Mouse (Mus musculus): ENCODE data around the gene Calm5. TPM values are rescaled to one million over a fixed set of nuclear protein-coding genes. Genes with fewer than 3 reads are reported as not detected.
"Not testable (repeated sequence)": the region's sequence is repeated elsewhere in the genome, so short reads cannot be mapped to it uniquely, and the experiment has no call there.

The Calm5 gene
- total RNA-seq (2021) = not detected
- long read RNA-seq, experiment 1, partial matches to known transcripts = 0 of 1 reads
- long read RNA-seq, experiment 1, other reads (novel, unspliced or antisense) = 0 of 1 reads
- long read RNA-seq, experiment 2 = 0 reads

DNA sequence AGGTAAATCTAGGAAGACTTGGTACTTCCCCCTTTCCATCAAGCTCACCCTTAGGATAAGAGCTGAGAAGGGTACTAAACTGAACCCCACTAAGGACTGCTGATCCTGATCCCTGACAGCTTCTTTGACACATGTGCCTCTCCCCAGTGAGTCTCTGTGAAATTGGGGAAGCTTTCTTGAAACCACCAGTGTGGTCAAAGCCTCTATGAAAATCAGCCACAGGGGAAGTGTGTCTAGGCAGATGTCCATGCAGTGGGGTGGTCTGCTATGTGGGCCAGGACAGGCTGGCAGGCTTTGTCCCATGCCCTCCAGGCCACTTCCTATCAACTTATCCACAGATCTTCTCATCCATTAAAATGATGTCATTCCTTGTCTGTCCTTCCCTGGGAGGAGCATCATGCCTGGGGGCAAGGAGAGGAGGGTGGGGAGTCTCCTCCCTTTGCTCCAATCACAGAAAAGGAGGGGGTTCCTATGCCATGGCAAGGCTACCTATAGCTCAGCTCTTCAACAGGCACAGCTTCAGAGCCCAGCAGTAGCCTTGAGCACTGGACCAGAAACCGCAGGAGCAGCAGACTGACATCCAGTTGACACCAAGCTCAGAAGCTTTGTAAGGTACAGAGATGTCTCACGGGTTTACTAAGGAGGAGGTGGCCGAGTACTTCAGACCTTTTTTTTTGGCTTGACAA is at the start of gene Calm5:
TSS of gene Calm5 (plus strand) at position 526 of the 686 bp plus-strand sequence.
- DNase-seq (ENCODE audit: low spot score in 2 of 2) = not testable (repeated sequence)

DNA sequence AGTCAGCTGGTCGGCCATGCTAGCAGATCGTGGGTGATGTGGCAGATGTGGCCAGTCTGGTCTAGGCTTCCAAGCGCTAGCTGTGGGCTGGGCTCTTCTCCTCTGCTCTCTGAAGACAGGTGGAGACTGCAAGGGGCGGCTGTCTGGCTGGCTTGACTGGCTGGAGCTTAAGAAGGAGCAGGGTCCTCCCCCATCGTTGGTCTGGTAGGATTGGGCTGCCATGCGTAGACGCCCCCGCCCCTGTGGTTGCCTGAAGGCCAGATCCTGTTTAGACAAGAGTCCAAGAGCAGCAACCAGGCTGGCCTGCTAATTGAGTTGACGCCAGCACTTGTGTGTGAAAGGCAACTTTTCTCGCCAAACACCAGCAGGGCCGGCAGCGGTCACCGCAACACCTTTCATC is 49.8 kb upstream of the Calm5 start, which contains the start of gene Calml3:
TSS of gene Calml3 (minus strand) at position 131 of the 400 bp plus-strand sequence.
- DNase-seq (ENCODE audit: low spot score in 2 of 2) = no peak

DNA sequence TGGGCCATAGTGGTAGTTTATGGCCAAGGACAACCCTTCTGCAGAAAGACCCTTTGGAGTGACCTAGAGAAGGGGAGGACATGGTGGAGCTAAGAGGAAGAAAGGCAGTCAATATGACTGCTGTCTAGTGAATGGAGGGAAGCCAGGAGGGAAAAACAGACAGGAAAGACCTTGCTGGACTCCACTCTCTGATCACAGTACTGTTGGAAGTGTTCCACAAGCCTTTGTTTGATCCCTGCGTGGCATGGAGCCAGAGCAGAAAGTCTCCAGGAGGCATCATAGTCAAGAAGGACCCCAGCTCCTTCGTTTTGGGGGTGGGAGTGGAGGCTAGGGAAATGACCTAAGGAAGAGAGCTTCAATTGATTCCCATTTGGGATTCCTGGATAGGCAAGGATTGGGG is 48.8 kb upstream of the Calm5 start:
- no peak for DNase-seq (ENCODE audit: low spot score in 2 of 2)

DNA sequence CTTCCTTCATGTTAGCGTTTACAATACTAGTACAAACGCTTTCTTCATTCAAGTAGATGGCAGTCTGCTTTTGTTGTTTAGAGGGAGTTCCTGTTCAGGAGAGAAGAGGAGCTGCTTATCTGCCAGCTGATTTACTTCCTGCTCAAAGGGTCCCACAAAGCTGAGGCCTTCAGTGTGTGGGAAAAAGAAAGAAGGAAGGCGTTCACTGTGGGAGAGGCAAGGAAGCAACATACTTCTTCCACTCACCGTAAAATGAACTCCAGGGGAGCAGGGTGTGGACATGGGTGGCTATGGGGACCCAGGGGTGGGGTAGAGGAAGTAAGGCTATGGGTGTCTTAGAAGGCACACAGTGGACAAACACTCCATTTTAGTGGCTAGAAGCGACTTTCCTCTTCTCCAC is 48.3 kb upstream of the Calm5 start:
- DNase-seq (ENCODE audit: low spot score in 2 of 2) = no peak

DNA sequence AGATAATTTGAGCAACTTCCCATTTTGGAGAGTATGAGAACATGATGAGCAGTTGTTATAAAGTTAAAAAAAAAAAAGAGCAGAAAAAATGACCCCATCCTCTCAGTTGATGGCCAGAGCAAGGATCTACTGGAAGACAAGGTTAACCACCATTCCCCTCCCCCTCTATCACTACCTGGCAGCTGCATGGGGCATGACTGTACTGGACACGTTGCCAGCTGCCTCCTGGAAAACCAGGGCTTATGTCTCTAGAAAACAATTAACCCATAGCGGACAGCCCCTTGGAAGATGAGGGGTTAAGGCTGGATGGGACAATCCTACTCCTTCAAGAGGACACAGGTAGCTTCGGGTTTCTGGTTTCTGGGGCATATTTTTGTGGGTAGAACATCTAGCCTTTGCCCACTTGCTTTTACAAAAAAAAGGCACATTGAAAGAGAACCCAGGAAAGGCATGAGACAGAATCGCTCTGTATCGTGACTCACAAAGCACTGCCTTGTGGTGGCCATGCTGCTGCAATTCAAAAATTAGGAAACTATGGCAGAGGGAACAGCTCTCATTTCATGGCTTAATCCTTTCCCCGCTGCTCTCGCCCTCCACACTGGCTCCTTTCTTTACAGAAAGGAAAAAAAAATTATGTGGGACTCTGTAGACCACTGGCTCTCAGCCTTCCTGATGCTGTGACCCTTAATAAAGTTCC is 46.7 kb upstream of the Calm5 start:
- DNase-seq (ENCODE audit: low spot score in 2 of 2) = no peak

DNA sequence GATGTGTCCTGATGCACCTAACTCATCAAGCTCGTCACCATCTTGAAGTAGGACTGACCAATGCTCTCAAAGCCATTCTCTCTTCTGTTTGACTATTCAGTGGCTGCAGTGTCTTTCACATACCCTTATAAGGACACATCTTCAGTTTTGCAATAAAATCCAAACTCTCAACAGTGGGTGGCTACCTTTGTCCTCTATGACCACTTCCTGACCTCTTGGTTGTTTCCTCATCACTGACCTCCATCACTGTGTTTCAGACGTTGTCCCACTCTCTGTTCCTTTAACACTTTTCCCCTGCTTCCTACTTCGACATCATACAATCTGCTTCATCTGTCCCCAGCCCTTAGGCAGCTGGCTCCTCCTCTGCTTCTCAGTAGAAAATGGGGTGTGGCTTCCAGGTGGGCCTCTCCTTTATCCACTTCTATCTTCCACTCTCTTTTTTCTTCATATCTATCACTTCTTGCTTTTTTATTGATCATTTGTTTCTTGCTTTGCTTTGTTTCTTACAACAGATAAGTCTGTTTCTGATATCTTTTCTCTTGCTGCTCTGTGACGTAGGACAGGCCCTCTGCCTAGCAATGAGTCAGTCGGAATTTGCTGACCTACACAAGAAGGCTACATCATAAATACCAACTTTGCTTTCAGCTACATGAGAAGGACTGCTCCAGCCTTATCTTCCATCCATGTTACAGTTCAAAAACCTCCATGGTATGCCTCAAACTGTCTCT is 35.8 kb upstream of the Calm5 start:
- DNase-seq (ENCODE audit: low spot score in 2 of 2) = no peak

DNA sequence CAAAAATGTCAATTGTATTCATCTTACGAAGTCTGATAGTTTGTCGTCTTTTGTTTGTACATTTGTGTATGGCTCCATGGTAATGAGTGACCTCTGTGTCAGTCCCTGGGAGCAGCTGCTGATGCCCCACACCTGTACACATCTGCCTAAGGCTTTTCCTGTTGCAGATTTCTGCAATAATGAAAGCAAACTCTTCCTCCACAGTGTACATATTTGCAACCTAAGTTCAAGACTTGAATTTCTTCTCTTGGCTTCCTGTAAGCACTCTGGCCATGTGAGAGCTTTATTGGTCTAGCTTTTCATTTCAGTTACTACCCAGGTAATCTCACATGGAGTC is 35.3 kb upstream of the Calm5 start:
- DNase-seq (ENCODE audit: low spot score in 2 of 2) = no peak

DNA sequence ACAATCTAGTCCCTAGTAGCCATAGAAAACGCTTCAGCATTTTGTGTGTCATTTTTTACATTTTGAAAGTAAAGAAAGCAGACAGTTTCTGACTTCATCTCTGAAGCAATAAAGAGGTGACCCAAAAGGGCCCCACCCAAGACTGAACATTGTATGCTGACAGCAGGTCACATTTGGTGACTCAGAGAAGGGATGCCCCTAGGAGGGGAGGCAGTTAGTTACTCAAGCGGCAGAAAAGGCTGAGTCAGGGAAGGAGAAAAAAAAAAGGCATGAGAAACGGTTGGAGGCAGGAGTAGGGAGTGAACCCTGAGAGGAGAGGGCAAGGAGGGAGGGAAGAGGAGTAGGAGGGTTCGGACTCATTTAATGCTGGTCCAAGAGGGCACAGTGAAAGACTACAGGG is 31.9 kb upstream of the Calm5 start:
- DNase-seq (ENCODE audit: low spot score in 2 of 2) = no peak

DNA sequence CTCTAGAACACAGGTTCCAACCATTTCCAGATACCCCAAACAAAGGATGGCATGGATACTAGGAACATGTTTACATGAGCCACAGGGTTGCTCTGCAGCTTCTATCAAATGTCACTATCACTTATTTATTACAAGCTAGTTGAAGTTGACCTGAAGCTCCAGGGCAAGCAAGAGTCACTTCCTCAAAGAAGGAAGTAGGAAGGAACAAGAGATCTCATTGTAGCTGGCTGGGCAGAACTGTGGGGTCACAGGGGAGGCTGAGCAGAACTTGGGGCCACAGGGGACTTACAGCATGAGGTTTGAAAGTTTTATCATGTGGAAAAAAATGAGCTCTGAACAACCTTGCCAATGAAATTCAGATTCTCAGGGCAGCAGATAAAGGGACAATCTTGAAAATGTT is 28.2 kb upstream of the Calm5 start:
- no peak for DNase-seq (ENCODE audit: low spot score in 2 of 2)

DNA sequence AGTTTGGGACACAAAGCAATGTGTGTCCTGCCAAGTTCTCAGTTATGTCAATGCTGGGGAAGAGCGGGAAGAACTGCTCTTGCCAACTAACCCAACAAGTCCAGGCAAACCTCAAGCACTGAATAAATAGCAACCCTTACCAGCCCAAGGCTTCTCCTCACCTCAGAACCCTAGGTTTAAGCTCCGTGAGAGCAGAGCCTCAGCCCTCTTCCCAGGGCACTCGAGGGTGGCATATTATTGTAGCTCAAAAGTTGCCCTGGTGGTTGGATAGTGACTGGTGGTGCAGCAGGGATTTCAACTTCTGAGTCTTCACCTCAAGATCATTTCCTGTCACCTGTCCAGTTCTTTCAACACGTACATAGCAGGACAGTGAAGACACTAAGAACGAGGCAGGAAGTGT is 22.4 kb upstream of the Calm5 start:
- DNase-seq (ENCODE audit: low spot score in 2 of 2) = no peak

DNA sequence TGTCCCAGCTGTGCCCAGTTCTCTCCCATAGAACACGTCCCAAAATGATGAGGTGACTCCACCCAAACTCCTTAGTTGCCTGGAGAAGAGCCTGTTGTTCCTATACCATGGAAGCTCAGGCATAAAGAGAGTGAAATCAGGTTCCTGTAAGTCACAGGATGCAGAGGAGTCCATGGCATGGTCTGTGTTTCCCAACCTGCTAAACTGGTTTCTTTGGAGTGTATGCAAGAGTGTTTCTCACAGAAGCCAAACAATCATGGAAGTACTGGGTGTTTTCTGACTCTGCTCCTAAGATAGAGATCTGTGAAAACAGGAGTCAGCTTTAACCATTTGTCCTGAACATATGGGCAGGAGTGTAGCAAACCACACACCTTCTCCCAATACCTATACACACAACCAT is 22.0 kb upstream of the Calm5 start:
- DNase-seq (ENCODE audit: low spot score in 2 of 2) = no peak

DNA sequence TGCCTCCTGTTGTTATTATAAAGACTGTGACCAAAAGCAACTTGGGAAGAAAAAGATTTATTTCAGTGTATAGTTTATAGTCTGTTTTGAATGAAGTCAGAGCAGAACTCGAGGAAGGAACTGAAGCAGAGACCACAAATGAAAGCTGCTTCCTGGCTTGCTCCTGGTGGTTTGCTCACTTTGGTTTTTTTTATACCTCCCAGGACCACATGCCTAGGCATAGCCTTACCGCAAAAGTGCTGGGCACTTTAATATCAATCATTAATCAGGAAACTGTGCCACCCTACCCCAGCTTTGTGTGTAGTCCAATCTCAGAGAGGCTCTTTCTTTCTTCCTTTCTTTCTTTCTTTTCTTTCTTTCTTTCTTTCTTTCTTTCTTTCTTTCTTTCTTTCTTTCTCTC is 21.5 kb upstream of the Calm5 start:
- no peak for DNase-seq (ENCODE audit: low spot score in 2 of 2)

DNA sequence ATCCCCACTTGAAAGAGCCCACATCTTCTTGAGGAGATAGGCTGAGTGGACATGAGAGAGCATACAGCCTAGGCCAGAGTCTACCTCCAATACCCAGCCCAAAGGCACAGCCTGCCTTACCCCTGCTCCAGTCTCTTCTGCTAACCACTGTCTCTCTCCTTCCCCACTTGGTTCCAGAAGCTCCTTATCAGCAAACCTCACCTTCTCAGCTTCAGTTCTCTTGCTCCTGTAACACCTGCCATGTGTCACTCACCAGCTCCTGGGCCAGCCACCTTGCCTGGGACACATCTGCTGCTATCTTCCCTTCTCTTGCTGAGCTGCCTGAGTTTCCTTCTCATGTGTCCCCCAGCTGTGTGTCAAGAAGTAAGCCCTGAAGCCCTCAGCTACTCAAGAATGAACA is 20.3 kb upstream of the Calm5 start:
- DNase-seq (ENCODE audit: low spot score in 2 of 2) = not testable (repeated sequence)

DNA sequence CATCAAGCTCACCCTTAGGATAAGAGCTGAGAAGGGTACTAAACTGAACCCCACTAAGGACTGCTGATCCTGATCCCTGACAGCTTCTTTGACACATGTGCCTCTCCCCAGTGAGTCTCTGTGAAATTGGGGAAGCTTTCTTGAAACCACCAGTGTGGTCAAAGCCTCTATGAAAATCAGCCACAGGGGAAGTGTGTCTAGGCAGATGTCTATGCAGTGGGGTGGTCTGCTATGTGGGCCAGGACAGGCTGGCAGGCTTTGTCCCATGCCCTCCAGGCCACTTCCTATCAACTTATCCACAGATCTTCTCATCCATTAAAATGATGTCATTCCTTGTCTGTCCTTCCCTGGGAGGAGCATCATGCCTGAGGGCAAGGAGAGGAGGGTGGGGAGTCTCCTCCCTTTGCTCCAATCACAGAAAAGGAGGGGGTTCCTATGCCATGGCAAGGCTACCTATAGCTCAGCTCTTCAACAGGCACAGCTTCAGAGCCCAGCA is 16.6 kb upstream of the Calm5 start, which contains the start of gene Calm4:
TSS of gene Calm4 (plus strand) at position 446 of the 496 bp plus-strand sequence.
- DNase-seq (ENCODE audit: low spot score in 2 of 2) = not testable (repeated sequence)

DNA sequence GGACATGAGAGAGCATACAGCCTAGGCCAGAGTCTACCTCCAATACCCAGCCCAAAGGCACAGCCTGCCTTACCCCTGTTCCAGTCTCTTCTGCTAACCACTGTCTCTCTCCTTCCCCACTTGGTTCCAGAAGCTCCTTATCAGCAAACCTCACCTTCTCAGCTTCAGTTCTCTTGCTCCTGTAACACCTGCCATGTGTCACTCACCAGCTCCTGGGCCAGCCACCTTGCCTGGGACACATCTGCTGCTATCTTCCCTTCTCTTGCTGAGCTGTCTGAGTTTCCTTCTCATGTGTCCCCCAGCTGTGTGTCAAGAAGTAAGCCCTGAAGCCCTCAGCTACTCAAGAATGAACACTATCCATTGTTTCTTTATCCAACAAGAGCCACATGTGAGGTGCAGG is 13.3 kb upstream of the Calm5 start:
- not testable (repeated sequence) for DNase-seq (ENCODE audit: low spot score in 2 of 2)

DNA sequence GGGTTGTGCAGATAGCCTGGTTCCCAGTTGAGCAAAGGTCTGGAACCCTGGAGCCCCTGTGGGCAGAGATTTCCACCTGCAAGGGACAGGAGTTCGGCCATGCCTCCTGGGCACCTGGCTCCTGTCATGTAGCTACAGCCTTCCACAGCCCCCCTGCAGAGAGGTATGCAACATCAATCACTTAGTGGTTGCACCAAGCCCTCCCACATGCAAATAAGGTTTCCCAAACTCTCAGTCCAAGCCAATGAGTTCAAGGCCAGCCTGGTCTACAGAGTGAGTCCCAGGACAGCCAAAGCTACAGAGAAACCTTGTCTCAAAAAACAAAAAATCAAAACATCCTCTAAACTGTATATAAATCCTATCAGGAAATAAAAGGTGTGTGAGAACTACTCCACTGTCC is 3.6 kb upstream of the Calm5 start:
- DNase-seq (ENCODE audit: low spot score in 2 of 2) = no peak

DNA sequence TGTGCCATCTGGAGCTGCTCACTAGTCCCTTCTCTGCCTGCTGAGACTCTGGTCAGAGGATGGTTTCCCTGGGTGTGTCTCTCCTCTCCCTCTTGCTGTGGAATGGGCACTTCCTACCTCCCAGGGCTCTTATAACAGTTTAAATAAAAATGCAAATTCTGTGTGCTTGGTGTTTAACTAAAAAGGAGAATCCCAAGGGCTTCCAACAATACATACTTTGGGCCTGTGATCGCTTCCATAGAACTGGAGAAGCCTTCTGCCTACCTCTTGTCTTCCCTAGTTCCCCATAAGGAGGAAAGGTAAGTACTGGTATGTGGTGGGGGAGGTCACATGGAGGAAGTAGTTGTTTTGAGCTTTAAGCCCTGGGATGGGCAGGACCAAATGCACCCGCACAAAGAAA is 883 bp downstream of the Calm5 start:
- no peak for DNase-seq (ENCODE audit: low spot score in 2 of 2)

DNA sequence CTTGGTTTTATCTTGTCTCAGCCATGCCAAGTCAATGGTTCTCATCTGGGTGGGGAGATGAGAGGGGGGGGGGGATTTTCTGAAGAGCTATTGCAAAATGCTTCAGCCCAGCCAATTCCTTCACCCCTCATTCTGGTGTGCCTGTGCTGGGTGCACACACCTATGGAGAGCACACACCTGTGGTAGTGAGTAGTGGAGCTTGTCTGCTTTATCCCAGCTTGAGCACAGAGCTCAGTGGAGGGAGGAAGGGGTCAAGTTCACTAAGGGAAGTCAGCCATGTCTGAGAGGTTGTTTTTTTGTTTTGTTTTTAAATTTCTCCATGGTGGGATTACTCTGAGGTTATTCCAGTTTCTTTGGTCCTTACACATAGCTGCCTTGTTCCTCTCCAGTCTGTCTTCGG is 2.3 kb downstream of the Calm5 start:
- DNase-seq (ENCODE audit: low spot score in 2 of 2) = no peak

DNA sequence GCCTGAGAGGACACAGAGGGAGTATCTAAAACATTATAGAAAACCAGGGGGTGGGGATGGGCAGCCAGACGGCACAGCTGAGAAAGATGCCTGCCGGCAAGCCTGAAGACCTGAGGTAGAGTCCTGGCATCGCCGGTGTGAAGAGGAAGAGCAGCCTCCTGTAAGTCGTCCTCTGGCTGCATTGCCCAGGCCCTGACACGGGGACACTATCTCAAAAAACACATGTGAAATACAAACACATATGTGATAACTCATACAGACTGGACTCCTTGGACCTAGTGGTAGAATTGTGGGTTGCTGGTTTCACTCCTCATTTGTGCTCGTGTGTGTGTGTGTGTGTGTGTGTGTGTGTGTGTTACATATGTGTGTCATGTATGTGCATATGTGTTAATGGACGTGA is 7.3 kb downstream of the Calm5 start:
- no peak for DNase-seq (ENCODE audit: low spot score in 2 of 2)

DNA sequence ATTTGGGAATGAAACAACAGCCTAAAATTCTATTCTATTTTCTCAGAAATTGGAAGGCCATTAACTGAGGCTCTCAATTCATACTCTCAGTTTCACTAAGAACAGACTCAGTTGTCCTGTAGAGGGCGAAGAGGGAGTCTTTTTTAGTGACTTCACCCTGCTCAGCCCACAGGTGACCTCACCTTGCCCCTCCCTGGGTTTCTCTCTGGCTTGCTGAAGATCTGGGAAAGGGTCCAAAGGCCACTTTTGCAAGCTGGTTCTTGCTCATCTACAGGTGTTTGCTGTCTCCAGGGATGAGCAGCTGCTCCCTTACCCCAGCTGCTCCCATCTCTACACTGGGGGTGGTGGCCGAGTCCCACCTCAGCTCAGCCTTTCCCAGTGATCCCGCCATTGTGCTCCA is 8.4 kb downstream of the Calm5 start:
- no peak for DNase-seq (ENCODE audit: low spot score in 2 of 2)

DNA sequence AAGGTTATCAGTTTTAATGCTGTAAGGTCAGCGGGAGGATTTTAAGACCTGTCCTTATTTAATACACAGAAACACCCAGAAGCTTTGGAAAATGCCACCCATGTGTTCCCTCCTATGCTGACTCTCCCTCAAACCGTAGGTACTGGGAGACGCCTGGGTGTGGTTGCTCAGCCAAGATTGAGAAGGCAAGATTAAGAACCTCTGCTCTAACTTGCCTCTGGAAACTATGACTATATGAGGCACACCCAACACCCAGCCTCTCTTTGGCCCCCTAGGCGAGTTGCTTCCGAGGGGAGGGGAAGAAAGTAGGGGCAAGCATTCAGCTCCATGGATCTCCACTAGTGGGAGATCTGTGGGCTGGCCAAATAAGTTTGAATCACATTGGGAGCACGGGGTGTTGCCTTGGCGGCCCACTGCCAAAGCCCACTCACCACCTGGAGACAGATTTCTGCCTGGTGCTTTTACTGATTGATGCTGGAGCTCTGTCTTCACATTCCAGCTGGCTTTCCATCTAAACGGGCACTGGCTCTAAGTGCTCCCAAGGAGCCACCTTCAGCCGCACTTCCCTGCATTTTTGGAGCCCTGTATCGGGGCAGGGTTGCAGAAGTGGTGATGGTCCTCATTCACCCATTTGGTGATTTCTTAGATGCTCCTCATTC is 9.1 kb downstream of the Calm5 start:
- DNase-seq (ENCODE audit: low spot score in 2 of 2) = no peak

Measured in adrenal gland, postnatal 4 days (tissue).